Mouse (Mus musculus): Measurements from ENCODE around the gene Nhp2. TPM values are rescaled to one million over a fixed set of nuclear protein-coding genes. Genes with fewer than 3 reads are reported as not detected.
"Not testable (repeated sequence)": the region's sequence is repeated elsewhere in the genome, so short reads cannot be mapped to it uniquely, and the experiment has no call there.

Gene Nhp2
- total RNA-seq, 2 experiments from 2014 or later: 141 to 203 TPM

DNA sequence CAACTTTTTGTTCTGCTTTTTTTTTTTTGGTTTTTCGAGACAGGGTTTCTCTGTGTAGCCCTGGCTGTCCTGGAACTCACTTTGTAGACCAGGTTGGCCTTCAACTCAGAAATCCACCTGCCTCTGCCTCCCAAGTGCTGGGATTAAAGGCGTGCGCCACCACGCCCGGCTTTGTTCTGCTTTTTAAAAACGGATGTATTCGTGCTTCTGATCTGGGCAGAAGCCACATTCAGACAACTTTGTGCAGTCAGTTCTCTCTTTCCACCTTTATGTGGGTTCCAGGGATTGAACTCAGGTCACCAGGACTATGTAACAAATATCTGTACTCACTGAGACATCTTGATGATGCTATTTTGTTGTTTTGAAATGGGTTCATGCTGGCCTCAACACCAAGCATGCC, 13.7 kb downstream of the Nhp2 start:
- ATAC-seq (replicated peaks; ENCODE audit: poor library complexity, severe bottlenecking): not testable (repeated sequence)

DNA sequence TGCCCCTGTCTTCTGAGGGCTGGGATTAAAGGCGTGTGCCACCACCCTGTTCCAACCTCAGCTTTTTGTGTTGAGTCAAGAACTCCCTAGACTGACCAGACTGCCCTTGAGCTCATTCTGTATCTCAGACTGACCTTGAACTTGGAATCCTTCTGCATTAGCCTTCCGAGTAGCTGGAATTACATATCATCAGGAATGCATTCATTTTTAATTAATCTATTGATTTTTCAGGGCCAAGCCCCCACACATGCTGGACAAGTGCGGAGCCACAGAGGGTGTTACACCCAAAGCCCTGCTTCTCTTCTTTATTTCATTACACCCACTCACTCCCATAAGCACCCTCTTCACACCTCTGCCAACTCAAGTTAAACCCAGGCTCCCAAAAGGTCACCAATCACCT, 14.2 kb downstream of the Nhp2 start:
- ATAC-seq (replicated peaks; ENCODE audit: poor library complexity, severe bottlenecking): no peak

DNA sequence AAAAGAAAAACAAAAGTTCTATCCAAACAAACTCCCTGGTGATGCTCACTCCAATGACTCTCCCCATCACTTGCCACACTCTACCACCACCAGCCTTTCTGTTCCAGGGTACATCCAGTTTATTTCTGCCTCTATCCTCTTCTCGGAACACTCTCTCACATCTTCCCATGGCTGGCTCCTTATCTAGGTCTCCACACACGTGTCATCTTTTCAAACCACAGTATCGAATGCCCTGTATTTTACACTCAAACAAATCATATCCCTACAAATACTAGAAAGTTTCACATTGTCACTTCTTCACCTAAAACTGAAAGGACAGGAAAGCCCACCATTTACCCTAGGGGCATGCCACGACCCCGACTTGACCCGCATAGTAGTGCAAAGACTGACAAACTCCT, 15.6 kb downstream of the Nhp2 start:
- ATAC-seq (replicated peaks; ENCODE audit: poor library complexity, severe bottlenecking): no peak

DNA sequence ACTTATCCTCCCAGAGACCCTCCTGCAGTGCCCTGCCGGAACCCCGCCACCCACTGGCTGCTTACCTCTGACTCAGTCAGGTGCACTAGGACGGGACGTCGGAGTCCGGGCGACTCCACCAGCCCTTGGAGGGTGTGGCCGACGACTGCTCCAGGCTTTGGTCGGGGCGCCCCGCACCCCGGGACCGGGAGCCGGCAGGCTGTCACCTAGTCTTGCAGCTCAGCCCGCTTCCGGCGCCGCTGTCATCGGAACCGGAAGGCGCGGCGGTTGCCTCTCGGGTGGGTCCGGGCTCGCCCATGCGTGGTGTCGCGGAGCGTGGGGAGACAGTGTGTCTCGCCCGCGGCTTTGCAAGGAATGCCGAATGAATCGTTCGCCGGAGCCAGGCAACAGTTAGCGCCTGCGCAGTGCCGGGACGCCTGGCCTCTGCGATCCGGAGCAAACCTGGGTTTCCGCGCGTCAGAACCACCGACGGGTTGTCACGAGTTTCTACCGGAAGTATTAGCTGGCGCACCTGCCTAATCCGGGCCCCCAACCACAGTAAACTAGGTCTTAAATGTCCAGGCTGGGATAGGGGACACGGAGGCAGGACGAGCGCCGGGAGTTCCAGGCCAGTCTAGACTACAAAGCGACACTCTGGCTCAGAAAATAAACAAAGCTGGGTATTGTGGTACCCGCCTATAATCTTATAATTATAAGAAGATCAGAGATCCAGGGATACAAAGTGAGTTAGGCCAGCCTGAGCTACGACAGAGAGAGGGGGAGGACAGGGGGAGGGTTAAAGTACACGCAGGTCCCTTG, 16.2 kb downstream of the Nhp2 start, which contains the start of gene Rmnd5b:
Gene Rmnd5b, minus strand, starts transcription at position 372 of the 798 bp plus-strand sequence.
- ATAC-seq (replicated peaks; ENCODE audit: poor library complexity, severe bottlenecking): peak; percentile 36

DNA sequence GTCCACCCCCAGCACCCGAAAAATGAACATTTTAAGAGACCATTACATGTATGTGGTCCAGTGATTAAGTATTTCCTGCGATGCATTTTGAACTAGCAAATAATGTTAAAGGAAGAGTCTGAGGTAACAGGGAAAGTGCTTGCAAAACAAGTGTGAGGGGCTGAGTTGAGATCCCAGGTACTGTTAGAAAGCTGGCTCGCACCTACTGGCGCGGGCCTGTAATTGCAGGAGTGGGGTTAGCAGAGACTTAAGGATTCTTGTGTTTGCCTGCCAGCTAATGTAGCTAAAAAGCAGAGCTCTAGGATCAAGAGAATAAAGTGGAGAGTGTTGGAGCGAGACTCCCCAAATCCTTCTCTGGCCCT, 16.8 kb downstream of the Nhp2 start:
- ATAC-seq (replicated peaks; ENCODE audit: poor library complexity, severe bottlenecking): peak; percentile 43

DNA sequence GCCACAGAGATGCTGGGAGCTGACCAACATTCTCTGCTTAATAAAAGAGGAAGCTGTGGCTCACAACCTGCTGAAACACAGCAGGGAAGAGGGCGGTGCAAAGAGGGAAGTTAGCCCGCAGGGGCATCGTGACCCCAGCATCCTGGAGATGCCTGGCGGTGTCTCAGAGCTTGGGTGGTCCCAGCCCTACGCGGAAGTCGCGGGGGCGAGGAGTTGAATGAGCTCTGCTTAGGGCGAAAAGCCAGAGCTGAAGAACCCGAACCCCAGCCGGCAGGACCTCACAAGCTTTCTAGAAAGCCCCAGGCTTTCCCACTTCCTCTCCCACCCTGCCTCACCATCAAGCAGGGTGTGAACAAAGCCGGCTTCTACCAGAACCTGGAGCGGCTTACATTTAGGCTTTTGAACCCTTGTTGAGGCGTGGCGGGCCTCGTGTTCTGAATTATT, 18.5 kb downstream of the Nhp2 start:
- peak; percentile 85 for ATAC-seq (replicated peaks; ENCODE audit: poor library complexity, severe bottlenecking)

DNA sequence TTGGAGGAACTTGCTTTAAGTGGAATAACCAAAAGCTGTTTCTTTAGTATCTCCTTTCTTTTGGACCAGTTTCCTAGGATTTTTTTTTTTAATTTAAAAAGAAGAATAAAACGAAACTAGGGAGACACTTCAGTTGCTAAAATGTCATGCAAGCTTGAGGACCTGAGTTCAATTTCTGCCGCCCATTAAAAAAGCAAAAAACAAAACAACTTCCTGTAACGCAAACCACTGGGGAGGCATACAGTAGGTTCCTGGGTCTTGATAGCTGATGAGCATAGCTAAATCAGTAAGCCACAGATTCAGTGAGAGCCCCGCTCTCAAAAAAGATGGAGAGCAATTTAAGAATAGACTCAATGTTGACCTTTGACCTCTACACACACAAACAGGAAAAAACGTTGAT, 19.0 kb downstream of the Nhp2 start:
- no peak for ATAC-seq (replicated peaks; ENCODE audit: poor library complexity, severe bottlenecking)

DNA sequence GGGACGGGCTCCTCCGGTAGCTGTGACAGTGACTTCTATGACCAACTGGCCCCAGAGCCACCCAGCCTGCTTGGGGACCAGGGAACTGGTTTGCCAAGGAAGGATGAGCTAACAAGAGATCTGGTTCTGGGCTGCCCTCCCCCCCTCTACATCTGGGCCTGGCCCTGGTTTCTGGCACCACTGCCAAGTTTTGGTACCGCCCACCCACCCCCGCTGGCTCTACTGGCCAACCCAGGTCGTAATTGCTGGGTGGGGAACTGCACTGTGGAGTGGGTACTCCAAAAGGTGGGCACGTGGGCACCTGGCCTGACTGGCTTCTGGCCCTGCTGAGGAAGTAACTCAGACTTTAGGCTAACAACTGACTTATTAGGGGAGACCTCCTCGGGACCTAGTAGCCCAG, 21.2 kb downstream of the Nhp2 start:
- no peak for ATAC-seq (replicated peaks; ENCODE audit: poor library complexity, severe bottlenecking)

DNA sequence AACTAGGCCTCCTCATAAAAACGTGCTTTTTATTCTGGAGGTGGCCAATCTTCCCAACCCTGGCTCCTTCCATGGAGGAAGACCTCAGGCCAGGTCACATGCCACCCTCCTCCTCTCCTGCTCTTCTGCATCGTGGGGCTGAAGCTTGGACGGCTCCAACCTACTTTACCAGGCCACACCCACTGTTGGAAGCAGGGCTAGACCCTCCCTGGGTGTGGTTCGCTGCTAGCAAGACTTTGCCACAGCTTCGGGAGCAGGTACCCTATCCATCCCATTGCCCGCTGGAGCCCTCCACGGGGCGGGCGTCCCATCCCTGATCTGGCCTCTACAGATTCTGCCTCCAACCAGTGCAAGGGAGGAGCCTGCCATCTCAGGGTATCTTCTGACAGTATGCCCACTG, 23.7 kb downstream of the Nhp2 start:
- no peak for ATAC-seq (replicated peaks; ENCODE audit: poor library complexity, severe bottlenecking)

DNA sequence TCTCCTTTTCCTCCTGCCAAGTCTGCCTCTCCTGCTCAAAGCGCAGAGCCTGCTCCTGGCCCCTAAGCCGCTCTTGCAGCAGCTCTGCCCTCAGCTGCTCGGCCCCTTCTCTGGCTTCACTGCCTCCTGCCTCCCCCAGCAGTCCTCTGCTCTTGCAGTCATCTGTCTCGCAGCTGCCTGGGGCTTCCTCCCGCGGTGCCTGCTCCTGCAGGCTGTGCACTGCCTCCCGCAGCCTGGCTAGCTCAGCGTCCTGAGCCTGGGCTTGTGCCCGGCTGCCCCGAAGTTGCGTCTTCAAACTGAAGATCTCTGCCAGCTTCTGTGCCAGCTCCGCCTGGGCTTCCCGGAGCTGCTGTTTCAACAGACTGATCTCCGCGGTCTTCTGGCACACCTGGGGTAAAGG, 24.2 kb downstream of the Nhp2 start:
- ATAC-seq (replicated peaks; ENCODE audit: poor library complexity, severe bottlenecking): peak; percentile 58

DNA sequence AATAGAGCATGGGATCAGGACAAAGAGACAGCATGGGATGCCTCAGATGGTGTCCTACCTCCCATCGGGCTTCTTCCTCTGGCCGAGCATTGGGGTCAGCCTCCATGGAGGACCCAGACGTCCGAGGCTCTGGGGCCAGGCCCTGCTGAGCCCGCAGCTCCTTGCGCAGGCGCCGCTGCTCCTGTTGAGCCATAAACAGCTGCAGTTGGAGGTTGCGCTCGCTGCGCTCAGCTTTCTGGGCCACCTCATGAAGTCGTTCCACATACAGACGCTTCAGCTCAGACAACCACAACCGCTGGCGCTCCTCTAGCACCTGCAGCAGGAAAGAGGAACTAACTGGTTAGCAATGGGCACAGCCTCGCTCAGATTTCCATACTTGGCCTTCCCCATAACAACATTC, 24.7 kb downstream of the Nhp2 start:
- peak; percentile 89 for ATAC-seq (replicated peaks; ENCODE audit: poor library complexity, severe bottlenecking)

DNA sequence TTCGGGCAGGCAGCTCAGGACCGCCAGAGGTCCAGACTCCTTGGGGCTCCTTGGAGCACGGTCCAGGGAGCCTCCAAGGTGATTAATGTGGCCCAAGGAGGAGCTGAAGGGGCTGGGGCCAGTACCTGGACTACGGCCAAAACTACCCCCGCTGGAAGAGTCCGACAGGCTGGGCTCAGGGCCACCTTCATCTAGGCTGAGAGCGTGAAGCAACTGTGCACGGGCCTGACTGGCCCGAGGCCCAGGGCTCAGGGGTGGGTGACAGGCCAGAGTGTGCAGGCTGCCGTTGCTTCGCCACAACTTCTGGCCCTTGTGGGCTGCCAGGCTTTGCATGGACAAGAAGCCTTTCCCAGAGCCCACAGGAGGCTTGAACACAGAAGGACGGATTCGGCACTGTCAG, 25.8 kb downstream of the Nhp2 start:
- ATAC-seq (replicated peaks; ENCODE audit: poor library complexity, severe bottlenecking): no peak

DNA sequence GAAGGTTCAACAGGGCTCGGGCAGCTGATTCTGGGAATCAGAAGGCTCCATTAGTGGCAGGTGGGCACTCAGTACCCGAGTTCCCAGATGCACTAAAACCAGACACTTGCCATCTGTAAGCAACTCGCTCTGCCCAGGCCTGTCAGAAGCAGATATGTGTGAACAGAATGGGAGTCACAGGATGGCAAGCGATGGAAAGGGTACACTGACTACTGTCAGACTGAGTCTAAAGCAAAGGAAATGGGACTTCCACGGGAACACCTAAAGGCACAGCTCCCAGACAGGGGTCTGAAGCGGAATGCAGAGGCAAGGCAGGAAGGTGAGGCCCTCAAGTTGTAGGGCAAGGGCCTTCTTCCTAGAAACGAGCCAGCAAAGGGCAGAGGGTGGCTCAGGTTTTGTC, 26.7 kb downstream of the Nhp2 start:
- no peak for ATAC-seq (replicated peaks; ENCODE audit: poor library complexity, severe bottlenecking)

DNA sequence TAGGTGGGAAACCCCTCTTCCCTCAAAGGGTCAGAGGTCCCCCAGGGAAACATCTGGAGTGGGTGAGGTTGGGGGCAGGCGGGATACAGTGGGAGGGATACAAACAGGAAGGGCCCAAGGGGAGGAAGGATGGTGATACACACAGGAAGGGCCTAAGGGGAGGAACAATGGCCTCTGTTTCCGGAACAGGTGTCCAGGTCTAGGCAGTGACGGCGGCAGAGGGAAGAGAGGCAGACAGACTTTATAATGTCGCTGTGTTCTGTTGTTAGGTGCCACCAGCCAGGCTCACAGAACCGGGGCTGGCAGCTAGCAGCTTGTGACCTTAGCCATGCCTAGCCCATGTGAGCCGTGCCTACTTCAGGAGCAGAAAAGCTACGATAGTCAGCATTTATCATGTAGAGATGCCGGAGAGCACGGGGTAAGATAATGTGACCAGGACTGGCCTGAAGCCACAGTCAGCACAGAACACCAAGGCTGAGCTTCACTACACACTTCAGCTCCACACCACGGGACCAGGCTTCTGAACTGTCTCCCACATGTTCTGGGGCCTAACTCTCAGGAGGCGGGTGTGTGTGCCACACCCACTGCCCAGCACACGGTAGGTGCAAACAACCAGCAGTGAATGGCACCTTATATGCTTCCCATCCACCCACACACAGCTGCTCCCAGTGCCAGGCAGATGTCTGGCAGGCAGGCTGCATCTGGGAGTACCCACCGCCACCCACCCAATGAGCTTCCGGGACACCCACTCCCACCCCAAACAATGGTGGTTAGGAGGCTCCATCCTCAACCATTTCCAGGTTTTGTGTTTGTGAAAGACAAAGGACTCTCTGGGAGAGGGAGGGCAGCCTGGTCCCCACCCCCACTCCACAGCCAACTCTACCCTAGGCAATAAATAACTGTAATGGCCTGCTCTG, 27.5 kb downstream of the Nhp2 start:
- ATAC-seq (replicated peaks; ENCODE audit: poor library complexity, severe bottlenecking): no peak

DNA sequence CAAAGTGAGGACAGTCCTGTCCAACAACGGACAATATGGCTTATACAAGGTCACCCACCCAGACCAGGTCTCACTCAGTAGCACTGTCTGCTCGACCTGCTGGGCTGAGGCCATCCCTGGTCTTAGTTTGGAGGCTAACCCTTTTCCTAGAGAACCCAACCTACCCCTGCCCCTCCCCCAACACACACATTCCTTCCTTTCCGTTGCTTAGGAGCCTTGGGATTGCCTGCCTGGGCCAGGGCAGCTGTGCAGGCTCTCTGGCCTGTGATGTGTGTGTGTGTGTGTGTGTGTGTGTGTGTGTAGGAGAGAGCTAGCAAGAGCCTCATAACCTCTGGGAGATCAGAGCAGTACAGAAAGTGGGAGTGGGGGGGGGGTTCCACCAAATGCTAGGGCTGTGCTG, 29.0 kb downstream of the Nhp2 start:
- ATAC-seq (replicated peaks; ENCODE audit: poor library complexity, severe bottlenecking): no peak

DNA sequence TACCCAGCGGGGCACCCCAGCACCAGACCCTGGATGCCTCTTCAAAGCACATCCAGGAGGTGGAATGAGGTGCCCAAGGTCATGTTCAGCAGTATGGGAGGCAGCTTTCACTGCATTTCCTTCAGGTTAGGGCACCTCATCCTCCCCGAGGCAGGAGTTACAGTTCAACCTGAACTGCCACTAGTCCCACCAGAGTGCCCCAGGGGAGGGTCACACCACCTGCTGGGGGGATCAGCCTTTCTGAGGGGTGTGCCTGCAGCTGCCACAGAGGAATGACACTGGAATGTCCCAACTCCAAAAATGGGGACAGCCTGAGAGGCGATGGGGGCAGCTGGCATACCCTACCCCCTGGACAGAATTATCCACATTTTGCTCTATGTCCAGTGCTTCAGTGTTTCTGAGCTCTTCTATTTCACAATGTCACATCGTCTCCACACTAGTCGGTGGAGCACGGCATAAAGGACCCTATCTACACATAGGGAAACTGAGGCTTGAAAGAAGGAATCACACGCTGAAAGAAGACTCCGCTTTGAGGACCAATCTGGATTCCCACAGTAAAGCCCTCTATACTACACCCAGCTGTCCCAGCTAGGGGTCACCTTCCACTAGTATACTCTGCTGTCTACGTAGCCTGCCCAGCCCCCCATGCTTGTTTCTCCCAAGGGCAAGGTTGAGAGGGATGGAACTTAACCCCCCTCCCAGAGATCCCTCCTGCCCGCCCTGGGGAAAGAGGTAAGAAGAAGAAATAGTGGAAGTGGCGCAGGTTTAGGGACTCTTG, 29.8 kb downstream of the Nhp2 start:
- no peak for ATAC-seq (replicated peaks; ENCODE audit: poor library complexity, severe bottlenecking)

DNA sequence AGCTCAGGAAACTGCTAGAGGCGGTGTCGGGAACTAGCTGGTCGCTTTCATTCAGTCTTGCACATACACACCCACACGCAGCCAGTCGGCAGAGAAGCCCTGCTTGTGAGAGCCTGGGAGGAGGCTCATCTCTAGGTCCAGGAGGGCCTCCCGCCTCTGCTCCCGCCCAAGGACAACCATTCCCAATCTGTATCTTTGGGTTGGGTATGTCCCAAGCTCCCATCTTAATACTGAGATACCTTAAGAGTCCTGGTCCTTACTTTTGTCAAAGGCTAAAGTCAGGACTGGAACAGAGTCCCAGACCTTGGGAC, 30.3 kb downstream of the Nhp2 start:
- ATAC-seq (replicated peaks; ENCODE audit: poor library complexity, severe bottlenecking): peak; percentile 42

DNA sequence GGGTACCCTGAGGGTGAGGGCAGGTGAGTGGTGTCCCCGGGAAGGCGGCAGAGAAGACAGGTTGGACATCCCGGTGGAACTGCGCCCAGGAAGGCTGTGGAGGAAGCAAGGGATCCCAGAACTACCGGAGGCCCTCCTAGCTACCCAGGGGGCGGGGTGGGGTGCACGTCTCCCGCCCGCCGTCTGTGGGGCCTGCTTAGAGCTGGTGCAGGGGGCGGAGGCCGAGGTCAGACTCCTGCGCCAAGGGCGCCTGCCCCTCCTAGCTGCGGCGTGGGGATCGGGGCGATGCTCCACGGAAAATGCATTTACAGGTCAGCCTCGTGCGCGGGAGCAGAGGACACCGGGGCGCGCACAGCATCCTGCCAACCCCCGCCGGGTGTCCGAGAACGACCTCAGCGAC, 30.7 kb downstream of the Nhp2 start:
- peak; percentile 13 for ATAC-seq (replicated peaks; ENCODE audit: poor library complexity, severe bottlenecking)

DNA sequence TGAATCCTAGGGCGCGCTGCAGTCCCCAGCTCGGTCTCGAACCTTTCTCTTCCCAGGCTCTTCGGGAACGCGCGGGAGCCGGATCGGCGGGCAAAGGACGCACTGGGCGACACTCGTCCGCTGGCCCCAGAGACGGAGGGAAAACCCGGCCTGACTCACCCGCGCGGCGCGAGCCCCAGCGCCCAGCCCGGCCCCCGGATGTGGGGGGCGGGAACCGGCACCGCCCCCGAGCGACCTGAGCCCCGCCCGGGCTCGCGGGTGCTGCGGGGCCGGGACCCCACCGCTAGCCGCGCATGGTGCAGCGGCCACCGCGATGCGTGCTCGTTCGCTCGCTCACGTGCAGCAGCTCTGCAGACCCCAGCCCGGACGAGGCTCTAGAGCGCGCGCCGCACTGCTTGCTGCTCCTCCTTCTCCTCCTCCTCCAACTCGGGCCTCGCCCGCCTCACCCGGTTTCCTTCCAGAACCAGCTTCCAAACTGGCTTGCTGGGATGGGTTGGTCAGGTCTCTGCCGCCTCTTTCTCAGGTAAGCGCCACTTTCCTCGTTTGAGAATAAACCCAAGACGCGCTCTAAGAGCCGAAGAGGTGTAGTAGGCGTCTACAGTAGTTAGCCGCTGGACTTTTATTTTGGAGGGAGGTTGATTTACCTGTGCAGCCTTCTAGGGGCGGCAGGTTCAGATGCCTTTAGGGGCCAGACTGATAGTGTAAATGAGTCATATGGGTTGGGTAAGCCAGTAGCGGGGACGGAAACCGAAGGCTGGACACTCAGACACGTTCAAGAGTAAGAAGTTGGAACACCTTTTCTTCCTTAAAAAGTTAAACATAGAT, 31.4 kb downstream of the Nhp2 start, which contains the start of the genes N4bp3 and D930048N14Rik:
Gene N4bp3, minus strand, starts transcription at position 152 of the 825 bp plus-strand sequence.
Gene D930048N14Rik, plus strand, starts transcription at position 264 of the 825 bp plus-strand sequence.
- ATAC-seq (replicated peaks; ENCODE audit: poor library complexity, severe bottlenecking): peak; percentile 74

Measured in granulocyte monocyte progenitor cell, adult 5-6 weeks (primary cell).